Mouse (Mus musculus): ENCODE results near the gene Klra7.
"Not testable (repeated sequence)": the region's sequence is repeated elsewhere in the genome, so short reads cannot be mapped to it uniquely, and the experiment has no call there.

The Klra7 gene

DNA sequence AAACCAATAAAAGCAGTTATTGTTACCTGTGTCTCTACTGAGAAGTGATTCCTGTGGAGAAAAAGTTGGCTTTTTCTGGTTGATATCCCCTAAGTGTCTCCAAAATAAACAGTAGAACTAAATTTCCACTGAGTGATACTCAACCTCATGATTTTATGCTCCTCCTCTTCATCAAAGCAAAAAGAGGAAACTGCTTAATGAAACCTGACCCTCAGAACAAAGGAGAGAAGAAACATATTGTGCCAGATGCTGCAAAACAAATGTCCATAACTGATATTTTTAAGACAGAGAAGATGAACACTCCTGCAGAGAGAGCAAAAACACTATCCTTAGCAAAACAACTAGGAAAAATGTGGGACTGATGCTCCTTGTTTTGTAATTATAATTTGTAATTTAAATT, at the start of gene Klra7:
TSS of gene Klra7 (minus strand) at position 101 of the 400 bp plus-strand sequence.
- no peak for DNase-seq (ENCODE audit: low spot score)

DNA sequence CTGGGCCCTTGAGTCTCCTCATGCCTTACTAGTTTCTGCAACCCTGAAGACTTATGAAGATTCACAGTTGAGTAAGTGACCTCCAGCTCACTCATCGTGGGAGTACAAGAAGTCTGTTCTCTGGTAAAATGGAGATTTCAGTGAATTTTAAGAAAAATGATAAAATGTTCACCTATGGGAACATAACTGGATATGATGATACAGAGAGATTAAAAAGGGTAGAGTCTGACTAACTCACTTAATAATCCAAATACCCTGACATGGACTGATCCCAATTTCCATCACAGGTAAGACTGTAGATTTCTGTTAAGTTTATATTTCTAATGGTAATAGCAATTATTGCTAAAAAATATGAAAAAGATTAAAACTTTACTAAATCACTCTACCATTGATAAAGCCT, 48.7 kb upstream of the Klra7 start, which contains the start of gene Klra10:
TSS of gene Klra10 (minus strand) at position 101 of the 400 bp plus-strand sequence.
- not testable (repeated sequence) for DNase-seq (ENCODE audit: low spot score)

DNA sequence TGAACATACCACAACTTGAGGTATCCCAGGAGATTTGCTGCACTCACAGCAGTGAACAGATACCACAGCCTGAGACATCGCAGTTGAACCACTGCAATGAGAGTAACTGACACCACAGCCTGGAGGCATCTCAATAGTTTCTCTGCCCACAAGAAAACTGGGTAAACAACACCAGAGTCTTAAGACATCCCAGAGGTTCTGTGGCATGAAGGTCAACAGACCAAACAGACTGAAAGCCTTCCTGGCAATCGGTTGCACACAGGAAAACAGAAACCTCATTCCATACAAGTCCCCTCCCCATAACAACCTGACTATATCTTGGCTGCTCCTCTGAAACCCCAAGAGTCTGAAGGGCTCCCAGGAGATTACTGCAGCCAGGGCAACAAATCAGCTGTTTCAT, 22.2 kb upstream of the Klra7 start:
- no peak for DNase-seq (ENCODE audit: low spot score)

DNA sequence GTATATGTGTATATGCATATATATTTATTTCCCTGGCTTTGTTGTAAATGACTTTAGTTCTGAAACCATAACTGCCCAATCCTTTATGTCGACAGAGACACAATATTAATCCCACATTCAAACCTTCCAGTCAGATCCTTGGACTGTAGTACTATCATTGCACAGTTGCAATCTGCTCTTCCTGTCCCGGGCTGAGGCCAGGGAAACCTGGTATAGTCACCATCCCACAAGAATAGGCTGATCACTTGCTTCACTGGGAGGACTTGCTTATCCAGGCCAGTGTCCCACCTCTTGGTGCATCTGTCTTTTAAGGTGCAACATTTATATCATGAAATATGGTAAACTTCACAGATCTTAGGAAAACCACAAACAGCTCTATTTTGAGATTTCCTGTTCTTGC, 4.4 kb upstream of the Klra7 start:
- DNase-seq (ENCODE audit: low spot score) = no peak

DNA sequence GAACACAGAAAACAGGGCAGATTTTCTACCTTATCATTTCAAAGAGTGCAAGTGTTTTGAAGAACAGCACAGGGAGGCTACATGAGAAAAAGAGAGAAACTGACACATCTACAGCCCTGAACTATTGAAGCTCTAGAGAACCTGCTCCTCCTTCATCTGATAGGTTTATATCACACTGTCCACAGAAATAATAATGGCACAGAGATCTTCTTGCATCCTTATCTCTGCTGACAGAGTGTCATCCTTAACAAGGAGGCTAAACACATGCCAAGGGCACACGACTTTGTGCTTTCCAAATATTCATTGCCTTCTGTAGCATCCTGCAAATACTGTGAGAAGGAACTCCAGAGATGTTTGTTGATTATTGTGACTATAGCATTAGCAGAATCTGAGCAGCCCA, 3.5 kb upstream of the Klra7 start:
- no peak for DNase-seq (ENCODE audit: low spot score)

DNA sequence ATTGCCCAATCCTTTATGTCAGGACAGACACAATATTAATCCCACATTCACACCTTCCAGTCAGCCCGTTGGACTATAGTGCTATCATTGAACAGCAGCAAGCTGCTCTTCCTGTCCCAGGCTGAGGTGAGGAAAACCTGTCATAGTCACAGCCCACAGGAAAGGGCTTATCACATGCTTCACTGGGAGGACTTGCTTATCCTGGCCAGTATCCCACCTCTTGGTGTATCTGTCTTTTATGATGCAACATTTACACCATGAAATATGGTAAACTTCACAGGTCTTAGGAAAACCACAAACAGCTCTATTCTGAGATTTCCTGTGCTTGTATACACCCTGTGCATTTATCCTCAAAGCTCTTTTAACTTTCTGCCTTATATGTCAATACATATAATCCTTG, 35.7 kb downstream of the Klra7 start:
- DNase-seq (ENCODE audit: low spot score) = not testable (repeated sequence)

- not testable (repeated sequence) for DNase-seq (ENCODE audit: low spot score)
Observed at GRCm38 (mm10) chr6:130193012-130193411, 40.1 kb downstream of the Klra7 start, which contains the start of gene Klra9. Klra9 (minus strand) TSS chr6:130193112.

Measured in layer of hippocampus, adult 11-12 months (tissue).